Mouse (Mus musculus) left cerebral cortex, postnatal 4 days (tissue): ENCODE data around the gene Mcm3ap. TPM values are rescaled to one million over a fixed set of nuclear protein-coding genes. Genes with fewer than 3 reads are reported as not detected.

Experiments used
- DNase-seq: peaks from one replicate; pipeline ENCODE4 v3.0.0-alpha.2; 2022
- intact Hi-C: fragments of 180-260 bp; cut with DNase I; formaldehyde crosslinking; loops from one replicate; pipeline ENCODE4 v1.15.1; 2025
- total RNA-seq, 2 experiments: library from RNA; stranded (reverse); gene quantifications; 2 replicates each; pipeline ENCODE4 v1.2.3; 2021

The Mcm3ap gene
- total RNA-seq, 2 experiments from 2014 or later = 59.3 to 61.9 TPM

DNA sequence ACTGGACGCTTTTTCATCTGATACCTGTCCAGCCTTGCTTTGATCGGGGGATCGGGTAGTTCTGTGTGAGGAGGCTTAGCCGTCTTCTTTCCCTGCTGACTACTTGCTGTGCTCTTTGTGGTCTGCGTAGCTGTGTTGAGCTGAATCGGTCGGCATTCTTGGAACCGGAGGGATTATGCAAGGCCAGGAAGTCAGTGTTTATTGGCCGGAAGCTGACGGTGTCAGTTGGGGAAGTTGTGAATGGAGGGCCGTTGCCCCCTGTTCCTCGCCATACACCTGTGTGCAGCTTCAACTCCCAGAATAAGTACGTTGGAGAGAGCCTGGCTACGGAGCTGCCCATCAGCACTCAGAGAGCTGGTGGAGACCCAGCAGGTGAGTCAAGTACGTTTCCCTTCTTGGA is 20.5 kb downstream of the Mcm3ap start:
- no peak for DNase-seq
- intact Hi-C loops = loop anchor here (10.0 kb wide), 2 partner anchors 194 to 246 kb away; no protein-coding TSS in a partner anchor

- intact Hi-C loops = no loop called here
- DNase-seq = no peak
These were observed 24.8 kb downstream of the Mcm3ap start for GRCm38 (mm10) chr10:76493527-76493926.

GRCm38 (mm10) chr10:76495501-76495900 is 26.8 kb downstream of the Mcm3ap start:
- intact Hi-C loops = no loop called here
- no peak for DNase-seq

- intact Hi-C loops = no loop called here
- no peak for DNase-seq
These were observed 27.6 kb downstream of the Mcm3ap start for GRCm38 (mm10) chr10:76496366-76496765.

- intact Hi-C loops = no loop called here
- DNase-seq = no peak
These were observed 28.8 kb downstream of the Mcm3ap start for GRCm38 (mm10) chr10:76497522-76497921.

DNA sequence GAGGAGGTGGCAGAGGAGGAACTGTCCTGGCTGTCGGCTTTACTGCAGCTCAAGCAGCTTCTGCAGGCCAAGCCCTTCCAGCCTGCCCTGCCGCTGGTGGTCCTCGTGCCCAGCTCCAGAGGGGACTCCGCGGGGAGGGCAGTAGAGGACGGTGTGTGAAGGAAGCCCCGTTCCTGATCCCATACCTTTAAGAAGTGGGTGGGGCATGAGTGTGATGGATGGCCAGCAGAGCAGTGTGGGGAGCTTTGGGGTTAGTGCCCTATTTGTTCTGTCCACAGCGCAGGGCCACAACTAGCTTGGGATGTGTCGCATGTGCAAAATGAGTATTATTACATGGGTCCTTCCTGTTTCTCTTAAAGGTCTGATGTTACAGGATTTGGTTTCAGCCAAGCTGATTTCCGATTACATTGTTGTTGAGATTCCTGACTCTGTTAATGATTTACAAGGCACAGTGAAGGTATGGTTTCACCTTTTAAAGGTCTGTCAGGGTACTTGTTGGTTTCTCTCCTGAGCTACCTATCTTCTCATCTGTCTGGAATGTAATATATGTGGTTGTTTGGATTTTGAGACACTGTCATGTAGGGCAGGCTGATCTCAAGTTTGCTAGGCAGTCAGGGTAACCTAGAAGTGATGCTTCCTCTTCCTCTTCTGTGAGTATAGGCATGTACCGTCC is 35.7 kb downstream of the Mcm3ap start:
- intact Hi-C loops = no loop called here
- DNase-seq = no peak

- DNase-seq = no peak
- intact Hi-C loops = no loop called here
These were observed 37.1 kb downstream of the Mcm3ap start for GRCm38 (mm10) chr10:76505865-76506264.

DNA sequence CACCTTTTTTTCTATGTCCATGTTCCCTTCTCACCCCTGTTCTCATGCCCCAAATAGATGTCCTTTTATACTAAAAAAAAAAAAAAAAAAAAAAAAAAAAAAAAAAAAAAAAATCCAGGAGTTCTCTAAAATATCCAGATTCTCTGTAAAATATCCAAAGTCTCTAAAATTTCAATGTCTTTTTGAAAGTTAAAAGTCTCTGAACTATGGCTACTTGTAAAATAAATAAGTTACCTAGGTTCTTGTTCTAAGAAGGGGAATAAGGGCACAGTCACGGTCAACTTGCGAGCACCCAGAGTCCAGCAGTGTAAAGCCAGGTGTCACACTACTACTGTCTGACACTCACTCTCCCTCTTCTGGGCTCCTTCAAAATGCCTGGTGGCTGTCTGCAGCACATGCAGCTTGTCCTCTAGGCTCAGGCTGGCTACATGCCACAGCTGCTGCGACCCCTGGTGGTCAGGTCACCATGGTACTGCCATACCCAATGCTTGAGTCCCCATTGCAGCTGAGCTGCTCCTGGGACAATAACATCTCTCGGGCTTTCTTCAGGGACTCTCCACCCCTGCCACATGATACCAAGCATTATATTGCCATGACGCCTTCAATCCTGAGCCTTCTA is 44.3 kb downstream of the Mcm3ap start:
- intact Hi-C loops = loop anchor here (10.0 kb wide), 1 partner anchor 88 kb away; no protein-coding TSS in a partner anchor
- DNase-seq = peak; percentile 87

- DNase-seq = no peak
- intact Hi-C loops = no loop called here
These were observed 62.2 kb downstream of the Mcm3ap start for GRCm38 (mm10) chr10:76530922-76531321.

GRCm38 (mm10) chr10:76531375-76531774 is 62.6 kb downstream of the Mcm3ap start, which contains the start of gene Lss:
TSS of gene Lss (plus strand) at chr10:76531588.
- intact Hi-C loops = no loop called here
- peak; percentile 98 for DNase-seq

GRCm38 (mm10) chr10:76531828-76532227 is 63.1 kb downstream of the Mcm3ap start:
- intact Hi-C loops = no loop called here

GRCm38 (mm10) chr10:76535526-76535925 is 66.8 kb downstream of the Mcm3ap start:
- intact Hi-C loops = no loop called here
- no peak for DNase-seq

More at GRCm38 (mm10) chr10:76531828-76532227, 63.1 kb downstream of the Mcm3ap start:
- no peak for DNase-seq

- no peak for DNase-seq
- intact Hi-C loops = no loop called here
These were observed 68.9 kb downstream of the Mcm3ap start for GRCm38 (mm10) chr10:76537619-76538018.

- no peak for DNase-seq
- intact Hi-C loops = no loop called here
These were observed 72.8 kb downstream of the Mcm3ap start for GRCm38 (mm10) chr10:76541336-76542085.

DNA sequence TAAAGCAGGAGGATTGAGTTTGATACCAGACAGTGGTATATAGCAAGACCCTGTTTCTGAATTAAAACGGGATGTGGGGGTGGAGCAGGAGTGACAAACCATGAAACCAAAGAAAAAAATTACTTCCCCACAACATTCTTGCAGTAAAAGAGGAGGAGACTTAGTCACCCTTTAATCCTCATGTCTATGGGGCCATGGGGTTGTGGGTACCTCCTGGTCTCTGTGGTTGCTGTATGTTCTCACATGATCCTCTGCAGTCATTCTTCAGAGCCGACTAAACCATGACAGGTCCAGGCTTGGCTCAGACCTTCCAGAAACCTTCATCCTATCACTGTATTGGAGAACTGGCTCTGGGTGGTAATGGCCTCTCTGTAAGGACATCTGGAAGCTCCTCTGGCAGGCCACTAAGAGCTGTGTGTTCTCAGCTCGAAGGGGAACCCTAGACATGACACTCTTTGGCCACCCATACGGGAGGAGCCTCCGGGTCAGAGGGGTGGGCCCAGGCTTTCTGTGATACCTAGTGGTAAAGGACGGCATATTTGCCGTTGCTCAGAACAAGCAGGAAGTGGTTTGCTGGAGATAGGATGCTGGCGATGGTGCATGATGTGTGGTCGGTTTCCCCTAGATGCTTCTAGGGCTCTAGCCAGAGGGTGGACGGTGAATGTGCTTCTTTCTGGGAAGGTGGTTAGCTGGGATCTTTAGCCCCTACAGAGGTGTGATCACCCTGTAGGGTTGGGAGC is 74.1 kb downstream of the Mcm3ap start:
- DNase-seq = no peak
- intact Hi-C loops = no loop called here

GRCm38 (mm10) chr10:76546566-76546965 is 77.8 kb downstream of the Mcm3ap start:
- intact Hi-C loops = no loop called here

DNA sequence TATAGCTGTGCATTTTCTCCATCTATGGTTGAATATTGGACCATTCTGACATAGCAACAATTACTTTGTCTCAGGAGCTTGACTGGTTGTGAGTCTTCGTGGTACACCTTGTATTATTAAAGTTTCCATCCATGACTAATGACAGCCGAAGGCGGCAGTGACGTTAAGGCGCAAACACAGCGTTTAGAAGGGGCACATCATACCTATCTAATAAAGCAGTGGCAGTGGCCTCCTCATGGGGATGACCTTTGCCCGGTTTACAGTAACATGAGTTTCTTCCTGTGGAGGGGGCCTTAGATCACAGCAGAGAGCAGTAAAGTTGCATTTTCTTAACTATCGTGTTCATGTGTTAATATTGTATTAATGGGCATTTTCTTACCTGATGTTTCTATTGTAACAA is 79.5 kb downstream of the Mcm3ap start:
- intact Hi-C loops = no loop called here
- DNase-seq = no peak

More at GRCm38 (mm10) chr10:76546566-76546965, 77.8 kb downstream of the Mcm3ap start:
- no peak for DNase-seq

GRCm38 (mm10) chr10:76550458-76550857 is 81.7 kb downstream of the Mcm3ap start:
- intact Hi-C loops = loop anchor here (5.0 kb wide), 1 partner anchor 182 kb away; no protein-coding TSS in a partner anchor
- no peak for DNase-seq

DNA sequence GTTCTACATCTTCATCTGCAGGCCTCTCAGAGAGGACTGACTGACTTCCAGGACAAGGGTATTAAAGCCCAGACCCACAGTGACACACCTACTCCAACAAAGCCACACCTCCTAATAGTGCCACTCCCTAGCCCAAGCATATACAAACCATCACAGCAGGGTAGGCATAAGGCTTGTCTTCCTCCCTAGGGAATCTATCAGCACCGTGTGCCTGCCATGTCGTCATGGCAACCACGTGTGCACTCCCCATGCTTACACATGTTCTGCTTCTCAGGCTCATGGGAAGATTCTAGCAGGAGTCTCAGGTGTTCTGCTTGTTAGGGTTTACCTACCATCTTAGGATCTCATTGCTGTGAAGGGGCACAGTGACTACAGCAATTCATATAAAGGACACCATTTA is 82.8 kb downstream of the Mcm3ap start:
- intact Hi-C loops = loop anchor here (5.0 kb wide), 1 partner anchor 181 kb away; no protein-coding TSS in a partner anchor
- DNase-seq = no peak

GRCm38 (mm10) chr10:76554061-76554460 is 85.3 kb downstream of the Mcm3ap start:
- intact Hi-C loops = loop anchor here (5.0 kb wide), 1 partner anchor 178 kb away; no protein-coding TSS in a partner anchor
- no peak for DNase-seq

DNA sequence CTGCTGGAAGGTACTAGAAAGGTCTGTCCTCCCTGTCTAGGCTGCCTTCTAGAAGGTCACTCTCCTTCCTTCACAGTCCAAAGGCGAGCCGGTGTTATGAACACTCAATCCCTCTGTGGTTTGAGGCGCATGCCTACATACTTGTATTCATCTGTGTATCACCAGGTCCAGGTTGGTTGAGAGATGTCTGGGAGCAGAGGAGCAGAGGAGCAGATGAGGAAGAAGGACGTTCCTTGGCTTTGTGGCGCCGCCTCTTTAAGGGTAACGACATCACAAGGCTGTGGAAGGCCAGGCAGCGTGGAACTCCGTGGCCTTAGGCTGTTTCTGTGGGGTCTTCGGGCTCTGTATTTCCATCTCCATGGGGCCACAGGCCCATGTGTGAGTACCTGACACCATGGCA is 93.2 kb downstream of the Mcm3ap start, which contains the start of gene Spatc1l:
Gene Spatc1l (plus strand): TSS at position 301 of the 400 bp plus-strand sequence.
- intact Hi-C loops = no loop called here

More for the DNA sequence above, 93.2 kb downstream of the Mcm3ap start, which contains the start of gene Spatc1l:
- no peak for DNase-seq
